Mouse (Mus musculus): ENCODE data around the gene Ndufaf2. TPM values are rescaled to one million over a fixed set of nuclear protein-coding genes. Genes with fewer than 3 reads are reported as not detected.

The Ndufaf2 gene
- polyA plus RNA-seq, 1 experiment, result 4.4 TPM

- TF ChIP-seq TAL1 (IDR thresholded peaks at IDR 0.05; ENCODE audit: low read length) (no peak), GATA1 (IDR thresholded peaks at IDR 0.05; ENCODE audit: low read length) (no peak)
Observed at GRCm38 (mm10) chr13:108152650-108153372, 5.6 kb downstream of the Ndufaf2 start.

GRCm38 (mm10) chr13:108151782-108152181 is 6.6 kb downstream of the Ndufaf2 start:
- Histone ChIP-seq H3K9me3 (ENCODE audit: control insufficient read depth, low read length) (no peaks in the 10 kb centered on the region), H3K4me3 (replicated peaks) (no peak overlapping the region), H3K27me3 (ENCODE audit: control insufficient read depth) (no peaks in the 10 kb centered on the region), H3K4me1 (ENCODE audit: control insufficient read depth) (no peaks in the 10 kb centered on the region), H3K36me3 (ENCODE audit: control insufficient read depth) (no peaks in the 10 kb centered on the region)
- TF ChIP-seq TAL1 (IDR thresholded peaks at IDR 0.05; ENCODE audit: low read length), result no peak
- TF ChIP-seq GATA1 (IDR thresholded peaks at IDR 0.05; ENCODE audit: low read length), result no peak

More at GRCm38 (mm10) chr13:108152650-108153372, 5.6 kb downstream of the Ndufaf2 start:
- no peaks in the 10 kb centered on the region for H3K9me3 ChIP-seq (ENCODE audit: control insufficient read depth, low read length)
- no peaks in the 10 kb centered on the region for H3K36me3 ChIP-seq (ENCODE audit: control insufficient read depth)
- no peaks in the 10 kb centered on the region for H3K27me3 ChIP-seq (ENCODE audit: control insufficient read depth)
- no peak overlapping the region for H3K4me3 ChIP-seq (replicated peaks)
- H3K4me1 ChIP-seq (ENCODE audit: control insufficient read depth), result peaks cover 3% of the 10 kb centered on the region

- Histone ChIP-seq H3K9me3 (ENCODE audit: control insufficient read depth, low read length) (no peaks in the 10 kb centered on the region), H3K4me3 (replicated peaks) (no peak overlapping the region), H3K27me3 (ENCODE audit: control insufficient read depth) (no peaks in the 10 kb centered on the region), H3K36me3 (ENCODE audit: control insufficient read depth) (no peaks in the 10 kb centered on the region), H3K4me1 (ENCODE audit: control insufficient read depth) (no peaks in the 10 kb centered on the region)
- TF ChIP-seq GATA1 (IDR thresholded peaks at IDR 0.05; ENCODE audit: low read length) (no peak), TAL1 (IDR thresholded peaks at IDR 0.05; ENCODE audit: low read length) (no peak)
Observed at GRCm38 (mm10) chr13:108144086-108144485, 14.3 kb downstream of the Ndufaf2 start.

- no peak overlapping the region for H3K4me3 ChIP-seq (replicated peaks)
Observed at GRCm38 (mm10) chr13:108138403-108138977, 19.9 kb downstream of the Ndufaf2 start.

DNA sequence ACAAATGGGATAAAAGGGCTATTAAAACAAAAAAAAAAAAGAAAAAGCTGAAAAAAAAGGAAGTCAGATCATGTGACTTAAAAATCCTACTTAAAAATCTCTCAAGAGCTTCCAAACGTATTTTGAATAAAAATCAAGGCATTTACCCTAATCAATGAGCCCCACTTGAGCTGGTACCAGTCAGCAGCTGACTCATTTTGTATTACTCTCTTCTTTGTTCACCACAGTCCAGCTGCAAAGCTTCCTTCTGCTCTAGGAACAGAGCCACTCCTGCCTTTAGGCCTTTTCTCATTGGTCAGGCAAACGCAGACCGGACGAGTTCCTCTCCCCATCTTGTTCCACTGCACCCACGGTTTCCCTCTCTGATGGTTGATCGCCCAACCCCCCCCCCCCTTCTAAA is 22.8 kb downstream of the Ndufaf2 start:
- Histone ChIP-seq H3K36me3 (ENCODE audit: control insufficient read depth) (no peaks in the 10 kb centered on the region), H3K4me1 (ENCODE audit: control insufficient read depth) (no peaks in the 10 kb centered on the region), H3K4me3 (replicated peaks) (no peak overlapping the region), H3K9me3 (ENCODE audit: control insufficient read depth, low read length) (no peaks in the 10 kb centered on the region), H3K27me3 (ENCODE audit: control insufficient read depth) (no peaks in the 10 kb centered on the region)
- TF ChIP-seq TAL1 (IDR thresholded peaks at IDR 0.05; ENCODE audit: low read length), result no peak
- no peak for TF ChIP-seq GATA1 (IDR thresholded peaks at IDR 0.05; ENCODE audit: low read length)

More at GRCm38 (mm10) chr13:108138403-108138977, 19.9 kb downstream of the Ndufaf2 start:
- Histone ChIP-seq H3K4me1 (ENCODE audit: control insufficient read depth) (no peaks in the 10 kb centered on the region), H3K27me3 (ENCODE audit: control insufficient read depth) (no peaks in the 10 kb centered on the region), H3K36me3 (ENCODE audit: control insufficient read depth) (no peaks in the 10 kb centered on the region), H3K9me3 (ENCODE audit: control insufficient read depth, low read length) (no peaks in the 10 kb centered on the region)
- no peak for TF ChIP-seq GATA1 (IDR thresholded peaks at IDR 0.05; ENCODE audit: low read length)
- TF ChIP-seq TAL1 (IDR thresholded peaks at IDR 0.05; ENCODE audit: low read length), result no peak

GRCm38 (mm10) chr13:108132031-108132819 is 26.2 kb downstream of the Ndufaf2 start:
- Histone ChIP-seq H3K27me3 (ENCODE audit: control insufficient read depth) (no peaks in the 10 kb centered on the region), H3K9me3 (ENCODE audit: control insufficient read depth, low read length) (no peaks in the 10 kb centered on the region), H3K36me3 (ENCODE audit: control insufficient read depth) (no peaks in the 10 kb centered on the region), H3K4me1 (ENCODE audit: control insufficient read depth) (no peaks in the 10 kb centered on the region), H3K4me3 (replicated peaks) (no peak overlapping the region)
- TF ChIP-seq GATA1 (IDR thresholded peaks at IDR 0.05; ENCODE audit: low read length), result no peak

DNA sequence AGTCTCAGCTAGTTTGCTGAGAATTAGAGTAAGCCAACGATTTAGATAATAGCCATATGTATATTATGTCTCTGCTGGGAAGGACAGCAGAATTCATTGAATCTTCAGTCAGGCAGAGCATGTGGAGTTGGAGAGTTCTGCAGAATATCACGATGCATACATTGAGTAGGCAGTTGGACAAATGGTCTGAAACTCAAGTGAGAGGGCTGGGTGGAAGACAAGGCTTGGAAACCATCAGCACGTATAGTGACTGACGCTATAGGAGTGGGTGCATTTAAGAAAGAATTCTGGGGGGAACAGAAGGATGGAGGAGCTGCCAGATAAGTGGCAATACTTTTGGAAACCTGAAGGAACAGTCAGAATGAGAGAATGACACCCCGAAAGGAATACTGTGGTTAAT is 27.7 kb downstream of the Ndufaf2 start:
- no peaks in the 10 kb centered on the region for H3K36me3 ChIP-seq (ENCODE audit: control insufficient read depth)
- no peaks in the 10 kb centered on the region for H3K4me1 ChIP-seq (ENCODE audit: control insufficient read depth)
- no peaks in the 10 kb centered on the region for H3K9me3 ChIP-seq (ENCODE audit: control insufficient read depth, low read length)
- no peak for TF ChIP-seq TAL1 (IDR thresholded peaks at IDR 0.05; ENCODE audit: low read length)
- no peak for TF ChIP-seq GATA1 (IDR thresholded peaks at IDR 0.05; ENCODE audit: low read length)
- no peaks in the 10 kb centered on the region for H3K27me3 ChIP-seq (ENCODE audit: control insufficient read depth)
- H3K4me3 ChIP-seq (replicated peaks), result no peak overlapping the region

- Histone ChIP-seq H3K4me3 (replicated peaks) (no peak overlapping the region), H3K9me3 (ENCODE audit: control insufficient read depth, low read length) (no peaks in the 10 kb centered on the region), H3K4me1 (ENCODE audit: control insufficient read depth) (no peaks in the 10 kb centered on the region), H3K27me3 (ENCODE audit: control insufficient read depth) (no peaks in the 10 kb centered on the region), H3K36me3 (ENCODE audit: control insufficient read depth) (no peaks in the 10 kb centered on the region)
- TF ChIP-seq TAL1 (IDR thresholded peaks at IDR 0.05; ENCODE audit: low read length) (no peak), GATA1 (IDR thresholded peaks at IDR 0.05; ENCODE audit: low read length) (no peak)
Observed at GRCm38 (mm10) chr13:108129070-108129469, 29.4 kb downstream of the Ndufaf2 start.

GRCm38 (mm10) chr13:108127883-108128282 is 30.5 kb downstream of the Ndufaf2 start:
- Histone ChIP-seq H3K36me3 (ENCODE audit: control insufficient read depth) (no peaks in the 10 kb centered on the region), H3K4me1 (ENCODE audit: control insufficient read depth) (no peaks in the 10 kb centered on the region), H3K4me3 (replicated peaks) (no peak overlapping the region), H3K27me3 (ENCODE audit: control insufficient read depth) (no peaks in the 10 kb centered on the region), H3K9me3 (ENCODE audit: control insufficient read depth, low read length) (no peaks in the 10 kb centered on the region)
- TF ChIP-seq GATA1 (IDR thresholded peaks at IDR 0.05; ENCODE audit: low read length), result no peak
- no peak for TF ChIP-seq TAL1 (IDR thresholded peaks at IDR 0.05; ENCODE audit: low read length)
